Mouse (Mus musculus) c-Kit-negative CD71-positive TER-119-positive erythroid progenitor cells, embryonic 14.5 days (primary cell): ENCODE results near the gene Mtmr11.
A peak's percentile ranks its signal among the peaks of the same experiment; 100 is the strongest.

Source experiments
- DNase-seq: peaks from one replicate; pipeline ENCODE4 v3.0.0-alpha.2; 2013; ENCODE audit warnings: low read depth, low spot score

The Mtmr11 gene

DNA sequence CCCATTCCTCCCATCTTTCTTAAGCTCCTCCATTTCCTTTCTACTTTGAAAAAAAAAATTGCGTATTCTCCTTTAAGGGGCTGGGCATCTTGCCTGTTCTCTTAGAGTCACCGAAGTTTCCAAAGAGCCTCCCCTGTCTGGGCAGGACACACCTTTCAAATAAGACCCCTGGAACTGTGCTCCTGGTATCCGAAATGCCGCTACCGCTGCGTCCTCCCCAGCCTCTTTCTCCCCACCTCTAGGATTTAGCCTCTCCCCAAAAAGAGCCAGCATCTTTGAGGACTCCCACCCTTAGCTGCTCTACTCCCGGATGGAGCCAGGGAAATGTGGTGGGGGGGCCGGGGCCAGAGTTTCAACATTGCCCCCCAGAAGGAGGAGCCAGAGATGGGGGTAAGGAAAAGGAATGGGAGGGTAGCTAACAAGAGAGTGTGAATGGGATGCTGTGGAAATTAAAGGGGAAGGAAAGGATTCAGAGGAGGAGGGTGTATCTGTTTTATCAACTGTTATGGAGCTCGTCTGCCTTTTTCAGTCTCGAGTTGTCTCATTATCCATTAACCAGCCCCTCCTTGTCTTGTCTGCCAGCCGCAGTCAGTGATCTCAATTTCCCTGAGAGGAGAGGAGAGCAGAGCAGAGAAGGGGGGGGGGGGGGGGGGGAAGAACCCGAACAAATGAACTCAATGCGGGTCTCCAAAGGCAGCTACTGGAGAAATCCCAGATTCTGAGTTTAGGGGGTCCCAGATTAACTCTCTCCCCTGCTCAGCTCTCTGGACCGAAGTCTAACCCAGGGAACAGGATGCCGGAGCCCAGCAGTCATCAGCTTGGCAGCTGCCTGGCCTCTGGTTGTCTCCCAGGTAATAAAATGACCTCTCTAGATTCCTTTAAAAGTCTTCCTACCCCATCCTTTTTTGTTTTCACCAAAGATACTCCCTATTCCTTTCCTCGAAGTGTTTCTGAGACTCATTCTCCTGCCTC is at the start of gene Mtmr11:
TSS of gene Mtmr11 (plus strand) at position 136 of the 972 bp plus-strand sequence.
- no peak for DNase-seq

DNA sequence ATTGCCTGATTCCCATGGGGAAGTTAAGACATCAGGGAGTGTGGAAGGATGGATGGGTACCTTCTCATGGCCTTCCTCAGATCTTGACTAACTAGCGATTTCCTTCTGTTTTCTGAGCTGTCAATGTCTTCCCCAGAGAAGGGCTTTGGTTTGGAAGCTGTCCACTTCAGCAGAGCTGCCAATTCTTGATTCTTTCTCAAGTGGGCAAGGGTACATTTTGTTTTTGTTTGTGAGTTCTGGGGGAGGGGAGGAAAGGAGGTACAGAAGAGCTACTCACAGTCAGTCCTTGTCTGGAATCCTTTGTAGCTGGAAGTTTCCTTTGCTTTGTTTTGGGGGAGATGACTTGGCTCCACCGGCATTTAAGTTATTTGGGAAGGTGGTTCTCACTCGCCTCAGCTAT is 48.6 kb upstream of the Mtmr11 start:
- no peak for DNase-seq

DNA sequence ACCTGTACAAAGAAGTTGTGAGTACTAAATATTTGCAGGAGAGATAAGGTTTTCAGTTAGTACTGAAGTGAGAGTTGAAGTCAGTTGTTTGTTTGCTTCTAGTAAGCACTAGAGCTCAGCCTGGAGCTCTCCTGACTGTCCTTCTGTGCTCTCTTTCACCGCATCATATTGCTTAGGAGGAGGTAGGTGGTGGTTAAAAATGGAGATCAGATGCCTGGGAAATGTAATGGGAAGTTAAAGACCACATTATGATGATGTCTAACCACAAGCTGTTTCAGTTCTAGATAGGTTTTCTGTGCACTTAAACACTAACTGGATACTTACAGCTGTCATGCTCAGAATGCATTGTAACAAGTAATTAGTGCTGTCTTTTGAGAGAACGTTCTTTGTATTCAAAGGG is 43.7 kb upstream of the Mtmr11 start:
- DNase-seq: no peak

DNA sequence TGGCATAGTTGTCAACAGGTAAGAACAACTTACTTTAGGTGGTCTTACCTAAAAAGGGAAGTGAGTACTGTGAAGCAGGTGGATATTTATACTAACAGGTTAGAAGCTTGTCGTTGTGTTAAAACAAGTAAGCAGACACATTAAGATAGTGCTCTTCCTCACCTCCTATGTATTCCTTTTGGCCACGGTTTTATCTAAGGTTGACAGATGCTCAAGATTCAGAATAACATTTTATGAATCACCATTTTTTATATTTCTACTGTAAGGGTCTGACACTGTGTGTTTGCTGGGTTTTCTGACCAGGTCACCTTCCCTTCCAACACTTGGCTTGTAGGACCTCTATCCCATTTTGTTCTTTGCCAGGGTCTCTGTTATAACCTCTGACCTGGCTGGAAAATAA is 43.1 kb upstream of the Mtmr11 start:
- no peak for DNase-seq

DNA sequence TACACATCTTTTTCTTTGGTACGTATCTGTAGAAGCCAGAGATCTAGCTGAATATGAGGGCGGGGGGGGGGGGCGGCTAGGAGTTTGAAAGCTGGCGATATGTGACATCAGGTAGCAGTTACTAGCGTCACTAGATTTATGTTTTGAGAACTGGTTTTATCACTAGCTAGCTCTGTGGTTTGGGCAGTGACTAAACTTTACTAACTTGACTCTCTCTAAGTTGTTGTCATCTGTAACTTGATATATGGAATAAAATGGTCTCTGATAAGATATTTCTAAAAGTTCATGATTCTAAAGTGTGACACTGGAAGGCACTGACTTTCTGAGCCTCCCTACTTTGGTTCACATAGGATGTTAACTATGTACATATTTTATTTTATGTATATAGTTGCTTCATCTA is 37.6 kb upstream of the Mtmr11 start:
- no peak for DNase-seq

DNA sequence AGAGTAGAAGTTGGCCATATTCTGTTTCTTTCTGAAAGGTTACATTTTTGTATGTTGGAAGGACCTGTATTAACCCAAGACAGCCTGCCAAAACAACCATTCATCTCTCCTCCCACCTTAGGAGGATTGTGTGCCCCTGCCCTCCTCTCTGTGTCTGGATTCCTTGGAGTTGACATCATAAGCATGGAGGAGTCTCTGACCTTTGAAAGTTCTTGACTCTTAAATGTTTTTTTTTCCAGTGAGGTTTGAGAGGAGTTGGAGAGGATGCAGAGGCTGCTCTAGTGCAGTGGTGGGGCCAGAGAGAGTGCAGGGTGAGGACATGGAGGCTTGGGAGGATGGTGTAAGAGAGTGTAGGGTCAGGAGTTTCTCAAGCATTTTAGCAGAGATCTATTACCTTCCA is 33.7 kb upstream of the Mtmr11 start:
- no peak for DNase-seq

DNA sequence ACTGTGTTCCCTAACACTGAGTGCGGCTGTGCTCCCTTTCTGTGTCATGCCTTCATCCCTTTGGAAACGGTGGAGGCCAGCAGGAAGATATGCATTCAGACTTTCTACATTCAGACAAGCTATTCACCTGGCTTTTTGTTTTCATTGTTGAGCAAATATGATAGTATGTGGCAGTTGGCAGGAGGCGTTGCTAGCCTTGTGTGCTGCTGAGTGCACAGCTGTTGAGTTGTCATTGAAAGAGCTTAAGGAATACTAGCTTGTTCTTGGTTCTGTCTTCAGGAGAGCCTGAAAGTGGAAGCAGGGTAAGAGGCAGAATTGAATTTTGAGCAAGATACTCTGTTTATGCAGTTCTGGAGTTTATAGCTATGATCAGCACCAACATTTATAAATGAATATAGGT is 29.3 kb upstream of the Mtmr11 start:
- DNase-seq: no peak

DNA sequence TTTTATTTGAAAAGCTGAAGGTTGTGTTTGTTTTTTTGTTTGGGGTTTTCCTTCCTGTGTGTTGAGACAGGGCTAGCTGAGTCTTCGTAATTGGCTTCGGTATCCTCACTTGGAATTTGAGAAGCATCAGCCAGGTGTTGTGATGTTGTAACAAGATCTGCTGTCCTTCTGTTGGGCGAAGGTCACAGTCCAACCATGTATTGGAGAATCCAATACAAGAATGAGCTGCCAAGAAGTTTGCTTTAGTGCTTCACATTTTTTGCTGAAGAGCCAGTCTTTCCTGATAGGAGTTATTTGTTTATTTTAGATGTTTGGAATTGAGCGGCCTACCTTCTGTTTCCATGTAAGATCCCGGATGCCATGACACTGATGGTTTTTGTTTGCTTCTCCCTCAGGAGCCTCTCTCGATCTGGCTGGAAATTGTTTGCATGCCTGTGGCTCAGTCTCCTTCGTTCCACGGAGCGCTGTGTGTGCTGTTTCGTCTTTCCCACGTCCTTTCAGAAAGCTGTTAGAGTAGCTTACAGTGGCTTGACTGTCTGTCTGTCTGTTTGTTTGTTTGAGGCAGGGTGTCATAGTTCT is 28.4 kb upstream of the Mtmr11 start:
- DNase-seq: no peak

DNA sequence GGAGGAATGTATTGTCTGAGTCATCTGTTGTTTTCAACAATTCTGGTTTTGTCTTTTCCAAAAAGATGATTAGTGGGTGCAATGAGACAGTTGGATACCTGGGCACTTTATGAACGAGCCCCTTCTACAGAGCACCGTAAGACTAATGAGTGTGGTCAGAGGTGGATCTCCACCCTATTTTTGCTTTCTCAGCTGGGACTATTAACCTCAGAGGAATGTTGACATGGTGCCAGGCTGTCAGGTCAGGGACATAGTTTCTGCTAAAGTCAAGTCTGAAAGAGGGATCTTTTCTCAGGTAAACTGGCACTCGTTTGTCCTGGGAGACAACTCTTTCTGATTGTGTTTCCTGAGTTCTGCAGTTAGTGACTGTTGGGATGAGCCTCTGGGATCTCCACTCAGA is 26.8 kb upstream of the Mtmr11 start:
- no peak for DNase-seq

DNA sequence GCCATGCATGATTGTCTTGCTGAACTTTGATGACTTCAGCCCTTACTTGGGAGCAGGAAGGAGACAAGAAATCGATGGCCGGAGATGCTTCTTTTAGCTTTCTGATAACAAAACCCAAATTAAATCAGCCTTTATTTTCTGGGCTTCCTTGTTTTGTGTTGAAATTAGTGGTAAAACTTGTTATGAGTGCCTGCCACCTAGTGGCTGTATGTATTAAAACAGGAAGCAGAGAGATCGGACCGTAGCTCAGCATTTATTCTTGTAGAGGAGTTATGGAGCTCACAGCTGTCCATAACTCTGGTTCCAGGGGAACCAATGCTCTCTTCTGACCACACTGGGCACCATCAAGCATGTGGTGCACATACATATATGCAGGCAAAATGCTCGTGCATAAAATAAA is 13.9 kb upstream of the Mtmr11 start:
- peak; percentile 53 for DNase-seq

DNA sequence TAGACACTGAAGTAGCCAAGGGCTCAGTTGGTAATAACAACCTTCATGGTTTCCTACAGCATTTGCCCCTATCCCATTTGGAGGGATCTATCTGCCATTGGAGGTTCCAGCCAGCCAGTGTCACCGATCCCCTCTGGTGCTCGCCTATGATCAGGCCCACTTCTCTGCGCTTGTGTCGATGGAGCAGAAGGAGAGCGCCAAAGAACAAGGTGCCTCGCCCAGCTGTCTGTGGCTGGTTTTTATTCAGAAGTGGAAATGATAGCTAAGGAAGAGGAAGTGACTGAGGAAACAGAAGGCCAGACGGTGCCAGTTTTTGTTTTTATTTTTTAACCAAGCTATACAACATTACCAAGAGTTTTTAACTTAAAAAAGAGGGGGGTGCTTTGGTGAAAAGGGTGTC is 10.0 kb upstream of the Mtmr11 start:
- DNase-seq: no peak

DNA sequence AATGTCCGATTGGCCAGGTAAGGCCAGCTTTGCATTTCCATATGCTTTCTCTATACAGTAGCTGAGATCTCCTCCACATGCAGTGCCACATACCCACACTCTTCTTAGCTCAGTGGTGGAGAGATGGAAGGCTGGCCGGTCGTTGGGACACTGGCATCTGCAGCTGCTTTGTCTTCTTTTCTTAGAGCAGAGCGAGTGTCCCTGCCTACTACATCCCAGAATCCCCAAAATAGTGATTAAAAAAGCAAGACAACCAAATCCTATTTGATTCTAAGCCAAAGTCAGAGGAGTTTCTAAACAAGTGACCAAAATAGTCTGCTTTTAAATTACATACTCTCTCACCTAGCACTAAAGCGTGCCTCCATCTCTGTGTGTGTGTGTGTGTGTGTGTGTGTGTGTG is 9.2 kb upstream of the Mtmr11 start:
- no peak for DNase-seq

DNA sequence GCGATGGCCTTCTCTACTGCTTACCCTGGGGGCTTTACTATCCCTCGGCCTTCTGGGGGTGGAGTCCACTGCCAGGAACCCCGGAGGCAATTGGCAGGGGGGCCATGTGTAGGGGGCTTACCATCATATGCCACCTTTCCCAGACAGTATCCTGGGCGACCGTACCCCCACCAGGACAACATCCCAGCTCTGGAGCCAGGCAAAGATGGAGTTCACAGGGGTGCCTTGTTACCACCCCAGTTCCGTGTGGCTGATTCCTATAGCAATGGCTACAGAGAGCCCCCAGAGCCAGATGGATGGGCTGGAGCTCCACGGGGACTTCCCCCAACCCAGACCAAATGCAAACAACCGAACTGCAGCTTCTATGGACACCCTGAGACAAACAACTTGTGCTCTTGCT is 6.3 kb upstream of the Mtmr11 start:
- DNase-seq: no peak

DNA sequence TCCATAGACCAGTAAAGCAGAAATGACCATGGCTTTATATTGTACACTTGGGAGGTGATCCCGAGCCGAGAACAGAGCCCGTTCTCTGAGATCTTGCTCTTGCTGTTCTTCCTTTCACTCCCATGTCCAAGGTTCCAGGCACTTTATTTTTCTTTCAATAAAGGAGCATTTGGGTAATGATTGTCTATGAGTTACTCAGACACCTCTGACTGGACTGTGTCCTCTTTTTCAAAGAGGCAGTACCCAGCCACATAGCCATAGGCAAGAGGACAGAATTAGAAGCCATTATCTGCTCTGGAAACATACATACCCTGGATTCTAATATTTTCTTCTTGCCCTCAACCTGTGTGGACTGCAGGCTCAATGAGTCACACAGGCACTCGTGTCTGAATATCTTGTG is 2.0 kb upstream of the Mtmr11 start:
- no peak for DNase-seq

DNA sequence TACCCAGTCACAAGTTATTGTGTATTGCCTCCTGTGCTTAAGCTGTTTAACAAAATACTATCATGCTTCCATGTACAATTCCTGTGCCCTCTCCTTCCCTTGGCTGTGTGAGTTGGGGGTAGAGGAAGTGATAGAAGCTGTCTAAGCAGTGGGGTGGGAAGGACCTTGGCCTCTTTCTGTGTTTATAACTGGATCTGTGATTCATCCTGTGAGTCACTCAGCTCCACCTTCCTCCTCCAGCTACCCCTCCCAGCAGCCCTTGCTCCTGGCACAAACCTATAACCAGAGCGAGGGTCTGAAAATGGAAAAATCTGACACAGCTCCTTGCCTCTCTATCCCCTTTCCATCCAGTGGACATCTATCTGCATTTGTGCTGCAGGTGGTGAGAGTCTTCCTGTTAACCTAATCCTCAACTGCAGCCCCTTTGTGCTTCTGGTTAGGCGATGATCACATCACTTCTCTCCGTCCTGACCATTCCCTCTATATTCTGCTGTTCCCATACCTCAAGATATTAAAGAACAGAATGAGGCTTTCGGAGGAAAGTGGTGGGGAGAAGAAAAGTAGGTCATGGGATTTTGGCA is 1.5 kb upstream of the Mtmr11 start:
- DNase-seq: no peak

DNA sequence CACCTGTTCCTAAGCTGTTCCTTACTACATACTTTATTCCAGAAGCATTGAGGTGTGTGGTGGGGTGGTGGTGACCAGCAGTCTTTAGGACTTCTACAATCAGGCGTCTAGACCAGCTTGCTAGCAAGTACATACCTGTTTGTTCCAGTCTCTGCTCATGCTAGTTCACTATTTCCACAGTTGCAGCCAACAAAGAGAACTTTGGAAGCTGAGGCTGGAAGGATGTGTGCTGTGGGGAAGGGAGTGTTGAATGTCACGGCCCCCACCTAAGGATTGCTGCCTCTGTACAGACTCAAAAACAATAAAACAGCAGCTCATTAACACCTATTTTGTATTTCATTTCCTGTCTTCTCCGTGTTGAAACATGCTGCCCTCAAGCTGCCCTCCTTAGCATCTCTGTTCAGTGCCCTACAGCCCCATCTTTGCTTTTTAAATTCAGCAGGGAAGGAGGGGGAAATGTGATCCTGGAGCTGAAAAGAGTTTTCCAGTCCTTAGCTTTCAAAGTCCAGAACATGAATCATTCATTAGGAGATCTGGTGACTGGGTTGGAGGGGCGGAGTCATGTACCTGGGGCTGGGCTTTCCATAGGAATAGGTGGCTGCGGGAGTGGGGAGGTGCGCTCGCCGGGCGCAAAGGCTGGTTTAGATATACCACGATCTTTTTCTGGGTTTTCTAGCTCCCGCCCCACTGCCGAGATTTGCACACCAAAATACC is 844 bp upstream of the Mtmr11 start:
- DNase-seq: no peak

DNA sequence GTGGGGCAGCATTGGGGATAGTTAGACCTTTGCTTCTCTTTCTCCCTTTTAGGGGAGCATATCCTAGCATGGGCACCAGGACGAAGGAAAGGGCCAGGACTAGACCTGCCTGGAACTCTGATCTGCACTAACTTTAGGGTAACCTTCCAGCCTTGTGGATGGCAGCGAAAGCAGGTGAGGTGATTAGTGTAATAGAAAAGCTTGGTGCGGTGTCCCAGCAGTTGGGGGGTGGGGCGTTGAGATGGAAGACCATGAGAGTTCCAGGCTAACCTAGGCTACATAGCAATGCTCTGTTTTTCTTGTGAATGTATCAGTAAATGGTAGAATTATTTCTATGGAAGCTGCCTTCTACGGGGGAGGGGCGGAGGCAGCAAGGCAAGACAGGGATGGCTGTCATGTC is 1.2 kb downstream of the Mtmr11 start:
- DNase-seq: no peak

DNA sequence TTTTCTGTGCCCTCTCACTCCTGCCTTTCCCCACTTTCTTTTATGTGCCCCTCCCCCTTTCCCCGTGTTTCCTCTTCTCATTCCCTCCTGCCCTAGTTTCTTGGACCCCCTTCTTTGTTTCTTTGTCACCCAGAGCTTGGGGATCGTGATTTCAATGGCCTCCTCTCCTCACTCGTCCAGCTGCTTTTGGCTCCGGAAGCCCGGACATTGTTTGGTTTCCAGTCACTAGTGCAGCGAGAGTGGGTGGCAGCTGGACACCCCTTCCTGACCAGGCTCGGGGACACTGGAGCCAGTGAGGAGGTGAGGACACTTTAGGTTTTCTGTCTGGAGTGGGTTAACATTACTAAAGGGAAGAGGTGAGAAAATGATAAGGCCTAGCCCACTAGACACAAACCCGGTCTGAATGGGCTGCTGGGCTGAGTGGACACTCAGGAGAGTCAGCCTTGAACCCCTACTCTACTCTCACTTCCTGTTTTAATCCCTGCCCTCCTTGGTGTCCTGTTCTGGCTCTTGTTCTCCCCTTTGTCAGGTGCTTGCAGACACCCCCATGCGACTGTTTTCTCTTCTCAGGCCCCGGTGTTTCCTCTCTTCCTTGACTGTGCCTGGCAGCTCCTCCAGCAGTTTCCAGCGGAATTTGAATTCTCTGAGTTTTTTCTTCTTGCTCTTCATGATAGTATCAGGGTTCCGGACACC is 6.8 kb downstream of the Mtmr11 start:
- no peak for DNase-seq

DNA sequence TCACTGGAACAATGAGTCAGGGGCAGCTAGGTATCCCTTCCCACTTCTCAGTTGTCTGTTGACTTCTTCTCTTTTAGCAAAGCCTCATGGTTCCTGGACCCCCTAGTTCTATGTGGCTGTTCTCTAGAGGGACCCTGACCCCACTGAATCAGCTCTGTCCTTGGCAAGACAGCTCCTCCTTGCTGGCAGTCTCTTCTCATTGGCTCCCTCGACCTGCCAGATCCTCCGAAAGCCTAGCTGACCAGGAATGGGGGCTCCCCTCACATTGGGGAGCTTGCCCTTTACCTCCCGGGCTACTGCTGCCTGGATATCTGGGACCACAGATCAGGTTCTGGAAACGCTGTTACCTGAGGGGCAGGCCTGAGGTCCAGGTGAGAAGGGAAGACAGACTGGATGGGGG is 8.5 kb downstream of the Mtmr11 start:
- no peak for DNase-seq

DNA sequence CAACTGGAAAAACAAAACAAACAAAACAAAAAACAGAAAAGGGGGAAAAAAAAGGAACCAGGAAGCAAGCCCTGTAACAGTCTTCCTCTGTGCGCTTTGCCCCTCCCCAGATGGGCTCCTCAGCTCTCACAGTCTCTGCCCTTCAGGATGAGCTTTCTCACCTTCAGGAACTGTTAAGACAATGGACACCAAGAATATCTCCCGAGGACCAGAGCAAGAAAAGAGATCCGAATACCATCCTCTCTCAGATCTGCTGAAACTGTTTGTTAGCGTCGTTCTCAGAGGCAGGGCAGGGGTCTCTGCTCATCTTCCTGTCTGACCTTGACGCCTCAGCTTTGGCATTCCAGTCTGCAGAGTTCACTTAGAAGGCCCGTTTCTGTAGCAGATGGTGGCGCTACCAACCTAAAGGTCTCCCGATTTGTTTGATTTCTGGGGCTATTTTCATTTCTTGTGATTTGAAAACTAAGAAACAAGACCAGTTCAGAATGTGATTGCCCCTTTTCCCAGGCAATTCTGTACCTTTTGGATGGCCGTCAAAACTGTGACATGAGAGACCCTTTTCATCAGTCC is 9.3 kb downstream of the Mtmr11 start:
- DNase-seq: no peak

DNA sequence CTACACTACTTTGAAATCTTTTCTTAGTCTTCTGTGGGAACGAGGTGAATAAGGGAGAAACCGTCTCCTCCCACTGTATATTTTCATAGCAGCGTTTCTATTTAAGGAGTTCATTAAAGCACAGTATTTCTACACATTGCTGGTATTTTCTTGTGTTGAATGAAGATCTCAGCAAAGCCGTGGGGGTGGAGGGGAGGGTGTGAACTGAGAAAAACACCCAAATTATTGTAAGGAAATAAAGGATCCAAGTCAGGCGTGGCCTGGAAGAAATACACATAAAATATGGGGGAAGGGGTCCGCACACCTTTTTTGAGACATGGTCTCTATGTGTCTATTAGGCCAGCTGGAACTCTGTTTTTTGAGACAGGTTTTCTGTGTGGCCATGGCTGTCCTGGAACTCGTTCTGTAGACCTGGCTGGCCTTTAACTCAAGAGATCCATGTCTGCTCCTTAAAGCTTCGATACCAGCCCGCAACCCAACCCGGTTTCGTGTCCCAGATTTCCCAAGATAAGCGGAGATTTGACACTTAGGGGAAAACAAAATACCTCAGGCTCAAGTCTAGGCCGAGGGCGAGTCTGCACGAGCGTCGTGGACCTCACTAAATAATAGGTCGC is 9.9 kb downstream of the Mtmr11 start:
- peak; percentile 28 for DNase-seq
